Mouse (Mus musculus) hindbrain, embryonic 11.5 days (tissue): Measurements from ENCODE around the gene Ephb6. TPM values are rescaled to one million over a fixed set of nuclear protein-coding genes. Genes with fewer than 3 reads are reported as not detected.
"Not testable (repeated sequence)": the region's sequence is repeated elsewhere in the genome, so short reads cannot be mapped to it uniquely, and the experiment has no call there.

Experiments used
- ATAC-seq: fragments of 200-750 bp; cut with Nextera tagmentation; 2 replicates; pipeline ENCODE4 v1.8.0; 2017; ENCODE audit warnings: mild to moderate bottlenecking, moderate TSS enrichment, moderate library complexity; ENCODE audit not compliant: low FRiP score
- DNase-seq: peaks from one replicate; pipeline ENCODE4 v3.0.0-alpha.2; 2015; ENCODE audit warnings: low spot score
- H3K27ac ChIP-seq: fragments of 300-500 bp; sonication (generic); 2 replicates; pipeline ENCODE4 v1.5.1; 2014; ENCODE audit warnings: mild to moderate bottlenecking, low read depth, low read length
- H3K27me3 ChIP-seq: fragments of 300-500 bp; sonication (generic); 2 replicates; pipeline ENCODE4 v1.6.1; 2014; ENCODE audit warnings: mild to moderate bottlenecking, low read length, moderate library complexity, mixed read lengths; ENCODE audit not compliant: control insufficient read depth, insufficient read depth
- H3K36me3 ChIP-seq: fragments of 300-500 bp; sonication (generic); 2 replicates; pipeline ENCODE4 v1.6.1; 2014; ENCODE audit warnings: mild to moderate bottlenecking, low read length, moderate library complexity, mixed read lengths; ENCODE audit not compliant: control insufficient read depth, insufficient read depth
- H3K4me1 ChIP-seq: fragments of 300-500 bp; sonication (generic); replicated peaks from 2 replicates; pipeline ENCODE4 v1.6.1; 2014; ENCODE audit warnings: low read length, mixed read lengths; ENCODE audit not compliant: control insufficient read depth, insufficient read depth
- H3K4me2 ChIP-seq: fragments of 300-500 bp; sonication (generic); replicated peaks from 2 replicates; pipeline ENCODE4 v1.6.1; 2014; ENCODE audit warnings: mild to moderate bottlenecking, low read depth, low read length
- H3K4me3 ChIP-seq: fragments of 300-500 bp; sonication (generic); 2 replicates; pipeline ENCODE4 v1.5.1; 2014; ENCODE audit warnings: low read depth, low read length
- H3K9ac ChIP-seq: fragments of 300-500 bp; sonication (generic); 2 replicates; pipeline ENCODE4 v1.6.1; 2014; ENCODE audit warnings: low read depth, low read length
- H3K9me3 ChIP-seq: fragments of 300-500 bp; sonication (generic); 2 replicates; pipeline ENCODE4 v1.6.1; 2016; ENCODE audit warnings: low read length; ENCODE audit not compliant: control insufficient read depth
- whole genome bisulfite sequencing: fragments of 180-500 bp; shearing (Covaris S2); extraction: QIAGEN DNeasy Blood & Tissue Kit; methylation state at CpG from one replicate; pipeline ENCODE4 v1.1.7; 2014; 5-methylcytosine and 5-hydroxymethylcytosine counted together
- polyA plus RNA-seq: library from polyadenylated mRNA; unstranded; fragments of >200 nt; fragmentation: Nextera tagmentation; extraction: Ambion mirVana; gene quantifications from 2 replicates; pipeline ENCODE4 v1.2.1, GENCODE M21; 2014

The Ephb6 gene
- 8.8 and 8.9 TPM in 2 replicates for polyA plus RNA-seq

DNA sequence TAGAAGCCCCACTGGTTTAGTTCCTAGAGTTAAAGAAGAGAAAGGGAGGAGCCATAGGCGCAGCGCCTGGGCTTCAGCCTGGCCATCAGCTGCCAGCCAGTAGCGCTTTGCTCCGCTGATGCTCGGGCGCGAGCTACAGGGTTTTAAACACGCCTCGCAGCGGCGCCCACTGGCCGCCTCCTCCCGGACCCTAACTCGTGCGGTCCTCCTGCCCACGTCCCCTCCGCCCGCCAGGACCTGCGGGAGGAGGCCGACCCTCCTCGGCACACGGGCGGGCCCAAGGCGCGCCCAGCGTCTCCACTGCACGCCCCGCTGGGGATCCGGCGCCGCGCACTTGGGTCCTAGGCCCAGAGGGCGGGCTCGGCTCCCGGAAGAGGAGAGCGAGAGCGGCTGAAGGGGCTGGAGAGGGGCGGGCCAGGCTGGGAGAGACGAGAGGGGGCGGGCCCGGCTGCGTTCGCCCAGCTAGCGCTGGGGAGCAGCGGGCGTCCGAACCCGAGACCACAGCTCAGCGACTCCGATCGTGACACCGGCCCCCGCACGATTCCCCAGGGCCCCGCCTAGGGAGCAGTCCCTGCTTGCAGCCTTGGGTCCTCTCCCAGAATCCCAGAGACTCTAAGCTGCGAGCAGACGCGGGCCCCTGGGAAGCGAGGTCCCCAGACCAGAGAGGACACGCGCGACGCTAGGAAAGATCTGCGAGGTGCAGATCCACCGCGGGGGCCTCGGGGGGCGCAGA is at the start of gene Ephb6:
TSS of gene Ephb6 (plus strand) at position 422 of the 733 bp plus-strand sequence.
- under 1% methylated on average over 51 of the region's 68 CpGs for WGBS

DNA sequence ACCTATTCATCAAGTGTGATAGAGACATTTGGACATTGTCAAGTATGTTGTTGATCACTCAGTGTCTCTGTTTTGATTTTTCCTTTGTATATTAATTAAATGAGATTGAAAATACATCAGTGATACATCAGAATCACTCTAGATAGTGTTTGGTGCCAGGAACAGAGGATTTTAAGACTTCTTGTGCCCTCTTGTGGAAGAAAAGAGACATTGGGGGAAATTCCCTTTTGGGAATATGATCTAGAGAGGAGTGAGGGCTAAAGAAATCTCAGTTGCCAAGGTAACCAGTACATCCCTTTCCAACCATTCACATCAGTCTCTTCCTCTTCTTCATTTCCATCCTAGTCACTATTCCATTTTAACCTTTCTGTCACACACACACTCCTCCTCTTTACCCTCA is 48.9 kb upstream of the Ephb6 start:
- Histone ChIP-seq H3K4me1 (no peaks in the 10 kb centered on the region), H3K9ac (no peak overlapping the region), H3K9me3 (no peaks in the 10 kb centered on the region), H3K36me3 (no peaks in the 10 kb centered on the region), H3K4me2 (no peak overlapping the region), H3K4me3 (no peak overlapping the region), H3K27me3 (no peaks in the 10 kb centered on the region), H3K27ac (no peak overlapping the region)
- ATAC-seq (0 out of 2 replicates have a peak, but pooled peaks have one; percentile 40), DNase-seq (peak; percentile 8)

More for the DNA sequence above, at the start of gene Ephb6:
- peak; percentile 89 for DNase-seq
- no peaks in the 10 kb centered on the region for H3K36me3 ChIP-seq
- no peaks in the 10 kb centered on the region for H3K4me1 ChIP-seq
- ATAC-seq: peak; percentile 96
- H3K9ac ChIP-seq: peak within 1 kb of the TSS; percentile 71
- no peaks in the 10 kb centered on the region for H3K9me3 ChIP-seq
- peak within 1 kb of the TSS; percentile 84 for H3K27ac ChIP-seq
- peak within 1 kb of the TSS; percentile 90 for H3K4me2 ChIP-seq
- H3K4me3 ChIP-seq: peak within 1 kb of the TSS; percentile 63
- H3K27me3 ChIP-seq: no peaks in the 10 kb centered on the region

DNA sequence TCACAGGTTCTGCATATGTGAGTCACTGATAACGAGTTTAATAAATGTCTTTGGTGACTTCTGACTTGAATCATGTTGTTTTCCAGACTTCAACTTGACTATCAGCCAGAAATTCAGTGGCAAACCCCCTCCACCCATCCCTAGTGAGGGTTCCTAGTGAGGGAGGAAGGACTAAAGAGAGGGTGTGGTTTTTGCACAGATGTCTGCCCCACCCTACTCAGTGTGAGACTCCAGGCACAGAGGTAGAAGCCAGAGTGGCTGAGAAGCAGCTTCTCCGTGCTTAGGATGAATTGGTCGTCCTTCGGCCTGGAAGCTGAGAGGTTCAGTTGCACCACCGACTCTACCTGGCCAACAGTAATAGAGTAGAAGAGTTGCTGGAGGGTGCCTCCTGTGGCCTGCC is 47.8 kb upstream of the Ephb6 start:
- H3K27me3 ChIP-seq: no peaks in the 10 kb centered on the region
- no peak for ATAC-seq
- H3K4me2 ChIP-seq: no peak overlapping the region
- no peak overlapping the region for H3K4me3 ChIP-seq
- no peak for DNase-seq
- no peak overlapping the region for H3K27ac ChIP-seq
- H3K9ac ChIP-seq: no peak overlapping the region
- no peaks in the 10 kb centered on the region for H3K36me3 ChIP-seq
- WGBS: 84% methylated on average over 5 of the region's 5 CpGs
- no peaks in the 10 kb centered on the region for H3K4me1 ChIP-seq
- no peaks in the 10 kb centered on the region for H3K9me3 ChIP-seq

DNA sequence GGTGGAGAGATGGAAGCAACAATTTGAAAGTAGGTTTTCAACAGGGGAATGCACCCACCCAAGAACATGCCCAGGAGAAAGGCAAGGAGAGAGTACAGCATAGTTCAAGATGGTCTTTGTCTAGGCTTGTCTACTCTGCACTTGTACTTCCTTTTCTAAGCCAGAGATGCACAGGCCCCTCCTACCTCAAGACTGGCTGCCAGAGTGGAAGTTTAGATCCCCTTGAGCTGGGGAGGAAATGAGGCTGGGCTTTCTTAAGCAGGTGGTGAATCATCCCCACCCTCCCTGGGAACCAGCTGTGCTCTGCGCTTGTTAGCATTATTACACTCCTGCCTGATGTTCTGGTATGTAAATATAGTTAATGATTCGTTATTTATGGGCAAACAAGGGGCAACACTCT is 47.0 kb upstream of the Ephb6 start:
- H3K4me1 ChIP-seq: no peaks in the 10 kb centered on the region
- H3K9me3 ChIP-seq: no peaks in the 10 kb centered on the region
- H3K4me3 ChIP-seq: no peak overlapping the region
- DNase-seq (no peak), ATAC-seq (no peak)
- no peaks in the 10 kb centered on the region for H3K27me3 ChIP-seq
- no peak overlapping the region for H3K9ac ChIP-seq
- no peak overlapping the region for H3K4me2 ChIP-seq
- H3K27ac ChIP-seq: no peak overlapping the region
- 71% methylated on average over 2 of the region's 2 CpGs for WGBS
- H3K36me3 ChIP-seq: no peaks in the 10 kb centered on the region

DNA sequence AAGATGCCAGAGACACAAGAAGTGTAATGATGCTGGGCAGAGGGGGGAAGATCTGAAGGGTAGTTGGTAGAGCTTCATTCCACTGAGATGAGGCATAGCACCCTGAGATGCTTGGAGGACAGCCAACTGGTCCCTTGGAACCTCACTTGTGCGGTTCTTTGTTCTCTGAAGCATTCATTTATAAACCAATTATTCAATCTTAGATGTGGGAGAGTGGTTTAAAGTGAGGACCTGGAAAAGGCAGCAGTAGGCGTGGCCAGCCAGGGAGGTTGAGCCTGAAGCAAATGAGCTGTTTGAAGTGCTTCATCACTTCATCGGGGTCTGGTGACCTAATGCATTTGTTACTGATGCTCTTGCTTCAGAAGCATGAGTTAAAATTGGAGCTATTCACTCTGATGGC is 46.0 kb upstream of the Ephb6 start:
- Histone ChIP-seq H3K27me3 (no peaks in the 10 kb centered on the region), H3K27ac (no peak overlapping the region), H3K4me1 (no peaks in the 10 kb centered on the region), H3K9ac (no peak overlapping the region), H3K9me3 (no peaks in the 10 kb centered on the region), H3K36me3 (no peaks in the 10 kb centered on the region), H3K4me2 (no peak overlapping the region), H3K4me3 (no peak overlapping the region)
- DNase-seq (no peak), ATAC-seq (no peak)
- 69% methylated on average over 3 of the region's 3 CpGs for WGBS

DNA sequence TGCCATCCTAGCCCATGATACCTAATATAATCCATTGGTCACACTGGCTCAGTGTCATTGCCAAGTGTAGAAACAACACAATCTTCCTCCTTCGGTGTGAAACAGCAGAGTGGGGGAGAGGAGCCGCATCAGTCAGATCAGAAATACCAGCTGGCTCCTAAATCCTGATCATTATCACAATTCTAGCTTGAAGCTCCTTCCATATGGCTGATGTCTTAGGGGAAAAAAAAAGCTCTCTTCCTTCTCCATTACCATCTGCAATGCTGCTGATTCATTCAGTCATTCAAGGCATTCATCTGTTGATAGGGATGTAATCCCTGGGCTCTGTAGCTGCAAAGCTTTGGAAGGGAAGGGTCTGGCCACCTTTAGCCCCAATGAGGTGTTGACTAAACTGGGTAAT is 45.0 kb upstream of the Ephb6 start:
- Histone ChIP-seq H3K9ac (no peak overlapping the region), H3K27ac (no peak overlapping the region), H3K4me1 (no peaks in the 10 kb centered on the region), H3K4me2 (no peak overlapping the region), H3K36me3 (no peaks in the 10 kb centered on the region), H3K9me3 (no peaks in the 10 kb centered on the region), H3K27me3 (no peaks in the 10 kb centered on the region), H3K4me3 (no peak overlapping the region)
- 81% methylated on average over 2 of the region's 2 CpGs for WGBS
- no peak for ATAC-seq
- DNase-seq: no peak

DNA sequence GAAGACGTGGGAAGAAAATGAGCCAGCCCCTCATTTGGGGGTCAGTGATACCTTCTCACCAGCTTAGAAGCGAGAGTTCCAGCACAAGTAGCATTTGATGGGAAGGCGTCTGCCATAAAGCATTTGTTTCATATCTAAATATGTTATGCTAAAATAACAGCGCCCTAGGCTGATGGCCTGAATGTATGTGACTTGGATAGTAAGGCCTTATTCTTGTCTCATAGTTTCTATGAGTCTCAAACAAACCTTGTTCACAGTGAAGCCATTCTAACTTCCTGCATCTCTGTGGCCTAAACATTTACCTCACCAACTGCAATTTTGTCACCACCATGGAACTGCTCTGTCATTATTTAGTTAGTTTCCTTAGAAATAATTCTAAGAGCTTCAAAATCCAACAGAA is 42.7 kb upstream of the Ephb6 start:
- peak; percentile 47; the same call in 1 of the 2 replicates for ATAC-seq
- H3K9ac ChIP-seq: no peak overlapping the region
- no peak for DNase-seq
- no peaks in the 10 kb centered on the region for H3K9me3 ChIP-seq
- WGBS: 90% methylated on average over 4 of the region's 4 CpGs
- H3K4me3 ChIP-seq: peak overlapping the region; percentile 16; the same call in 1 of the 2 replicates
- no peaks in the 10 kb centered on the region for H3K36me3 ChIP-seq
- no peaks in the 10 kb centered on the region for H3K27me3 ChIP-seq
- no peak overlapping the region for H3K4me2 ChIP-seq
- no peaks in the 10 kb centered on the region for H3K4me1 ChIP-seq
- no peak overlapping the region for H3K27ac ChIP-seq

DNA sequence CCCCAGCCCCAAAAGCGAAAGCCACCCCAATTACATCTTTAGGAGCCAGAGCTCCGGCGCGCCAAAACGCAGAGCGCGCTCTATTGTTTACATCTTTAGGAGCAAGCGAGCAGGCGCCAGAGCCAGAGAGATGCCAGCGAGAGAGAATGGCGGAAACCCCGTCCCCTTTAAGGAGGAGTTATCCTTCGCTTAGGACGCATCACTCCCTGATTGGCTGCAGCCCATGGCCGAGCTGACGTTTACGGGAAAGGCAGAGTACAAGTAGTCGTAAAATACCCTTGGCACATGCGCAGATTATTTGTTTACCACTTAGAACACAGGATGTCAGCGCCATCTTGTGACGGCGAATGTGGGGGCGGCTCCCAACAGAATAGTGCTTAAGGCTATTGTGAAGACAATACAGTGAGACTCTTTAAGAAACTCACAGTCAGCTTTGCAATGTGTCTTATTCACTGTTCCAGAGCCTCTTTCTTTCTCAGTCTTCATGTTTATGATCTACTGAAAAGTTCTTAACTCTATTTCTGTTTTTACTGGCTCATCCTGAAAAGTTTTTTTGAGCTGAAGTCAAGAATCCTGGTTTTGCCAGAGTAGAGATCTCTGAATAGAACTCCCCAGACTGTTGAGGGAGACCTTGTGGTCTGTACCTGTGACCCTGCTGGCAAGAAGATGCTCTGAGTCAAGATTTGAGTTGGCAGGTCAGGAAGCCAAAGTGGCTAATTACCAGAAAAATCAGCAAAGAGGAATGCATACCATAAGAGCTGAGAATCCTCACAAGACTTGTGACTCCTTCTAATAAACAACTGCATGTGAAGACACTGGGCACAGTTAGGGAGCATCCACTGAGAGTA is 42.0 kb upstream of the Ephb6 start:
- H3K4me3 ChIP-seq: peak overlapping the region; percentile 16; the same call in 1 of the 2 replicates
- WGBS: 46% methylated on average over 4 of the region's 23 CpGs
- not testable (repeated sequence) for H3K4me1 ChIP-seq, H3K9ac ChIP-seq, H3K4me2 ChIP-seq, H3K36me3 ChIP-seq, H3K27ac ChIP-seq, H3K27me3 ChIP-seq, H3K9me3 ChIP-seq
- ATAC-seq (peak; percentile 76), DNase-seq (peak; percentile 33)
